Mouse (Mus musculus): Measurements from ENCODE around the gene Agap1.

Agap1 gene

DNA sequence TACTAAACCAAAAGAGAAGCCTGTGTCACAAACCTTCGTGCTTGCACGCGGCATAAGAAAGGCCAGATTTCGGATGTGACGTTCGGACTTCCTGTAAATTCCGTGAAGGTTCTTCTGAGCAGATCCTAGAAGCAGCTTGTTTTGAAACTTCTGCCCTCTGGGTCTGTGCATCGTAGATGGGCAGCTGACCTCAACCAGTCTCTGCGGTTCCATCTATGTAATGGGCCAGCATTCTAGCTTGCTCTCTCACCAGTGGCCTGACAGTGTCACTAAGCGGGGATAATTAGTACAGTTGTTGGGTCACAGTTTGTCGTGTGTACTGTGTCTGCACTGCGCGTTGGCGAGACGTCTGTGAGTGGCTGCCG, 485.0 kb downstream of the Agap1 start:
- DNase-seq = no peak

DNA sequence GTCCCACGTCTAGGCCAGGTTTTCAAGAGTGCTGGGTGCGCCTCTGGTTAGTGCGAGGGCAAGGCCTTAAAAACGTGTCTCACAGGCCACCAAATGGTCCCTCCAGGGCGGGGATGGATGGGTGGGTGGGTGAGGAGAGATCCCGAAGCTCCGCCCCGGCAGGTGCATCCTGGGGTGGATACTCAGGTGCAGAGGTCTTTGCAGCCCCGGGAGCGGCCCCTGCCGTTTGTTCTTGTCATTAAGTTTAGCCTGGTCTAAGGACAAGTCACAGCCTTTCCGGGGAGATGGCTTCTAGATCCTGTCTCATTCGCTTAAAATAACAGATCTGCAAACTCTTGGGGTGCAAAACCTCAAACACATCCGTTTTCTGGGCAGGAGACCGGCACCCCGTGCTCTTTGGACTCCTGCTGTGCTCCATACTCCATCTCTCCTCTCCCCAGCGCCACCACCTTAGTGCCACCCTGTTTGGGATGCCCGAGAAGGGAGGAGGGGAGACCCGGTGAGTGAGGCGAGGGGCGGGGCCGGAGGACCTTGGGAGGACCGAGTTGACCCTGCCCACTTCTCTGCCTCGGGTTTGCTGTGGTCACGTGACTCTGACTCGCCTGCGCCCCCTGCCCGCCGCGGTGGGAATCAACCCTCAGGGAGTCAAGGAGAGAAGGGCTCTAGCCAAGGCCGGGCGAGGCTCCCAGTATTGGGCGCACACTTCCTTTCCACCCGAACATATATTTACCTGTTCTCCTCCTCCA, 485.5 kb downstream of the Agap1 start:
- DNase-seq = peak; percentile 92

DNA sequence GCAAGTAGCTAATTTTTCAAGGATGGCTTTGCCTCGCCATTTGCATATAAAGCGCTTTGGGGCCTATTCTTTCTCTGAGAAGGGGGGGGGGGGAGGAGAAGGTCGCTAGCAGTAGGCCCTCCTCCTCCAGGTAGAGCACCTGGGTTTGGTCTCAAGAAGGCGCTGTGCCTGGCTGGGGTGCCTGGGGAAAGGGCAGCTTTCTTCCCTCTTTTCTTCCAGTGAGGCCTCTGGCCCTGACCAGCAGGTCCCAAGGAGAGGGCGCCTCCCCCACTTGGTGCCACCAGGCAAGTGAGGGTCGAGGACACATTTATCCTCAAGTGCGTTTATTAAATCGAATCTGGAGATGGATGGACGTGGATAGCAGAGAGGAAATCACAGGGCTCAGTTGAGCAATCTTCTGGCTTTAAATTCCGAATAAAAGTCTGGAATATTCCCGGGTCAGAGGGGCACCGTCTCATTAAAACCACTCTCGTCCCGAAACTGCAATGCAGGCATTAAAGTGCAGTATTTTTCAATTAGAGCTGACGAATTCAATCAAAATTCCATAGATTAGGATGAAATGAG, 486.4 kb downstream of the Agap1 start:
- DNase-seq = no peak

DNA sequence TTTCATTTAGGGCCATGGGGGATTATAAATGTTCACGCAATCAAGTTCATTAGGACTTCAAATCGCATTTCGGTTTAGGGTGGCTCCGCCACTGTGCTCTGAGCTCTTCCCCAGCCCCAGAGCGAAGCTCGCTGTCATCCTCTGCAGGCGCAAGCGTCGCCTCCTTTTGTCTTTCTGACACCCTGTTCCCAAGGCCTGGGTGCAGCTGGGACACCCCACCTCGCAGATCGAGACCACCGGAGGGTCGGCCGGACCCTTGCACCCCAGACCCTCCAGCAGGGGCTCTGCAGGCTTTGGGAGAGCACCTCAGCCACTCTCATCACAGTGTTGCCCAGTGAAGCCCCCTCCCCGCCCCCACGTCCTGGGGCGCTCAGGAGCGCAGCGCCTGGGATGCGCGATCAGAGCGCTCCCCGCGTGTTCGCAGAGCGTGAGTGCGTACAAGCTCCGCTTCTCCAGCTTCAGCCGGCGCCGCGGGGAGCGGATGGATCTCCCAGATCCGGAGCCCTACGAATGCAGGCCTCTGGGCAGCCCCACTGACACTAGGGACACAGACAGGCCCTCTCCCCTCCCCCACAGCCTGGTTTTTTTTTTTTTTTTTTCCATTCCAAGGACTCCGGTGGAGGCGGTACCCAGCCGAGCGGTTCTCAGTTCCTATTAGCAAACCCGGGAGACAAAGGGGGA, 487.2 kb downstream of the Agap1 start:
- DNase-seq = peak in 1 of 2 experiments; percentile 49

DNA sequence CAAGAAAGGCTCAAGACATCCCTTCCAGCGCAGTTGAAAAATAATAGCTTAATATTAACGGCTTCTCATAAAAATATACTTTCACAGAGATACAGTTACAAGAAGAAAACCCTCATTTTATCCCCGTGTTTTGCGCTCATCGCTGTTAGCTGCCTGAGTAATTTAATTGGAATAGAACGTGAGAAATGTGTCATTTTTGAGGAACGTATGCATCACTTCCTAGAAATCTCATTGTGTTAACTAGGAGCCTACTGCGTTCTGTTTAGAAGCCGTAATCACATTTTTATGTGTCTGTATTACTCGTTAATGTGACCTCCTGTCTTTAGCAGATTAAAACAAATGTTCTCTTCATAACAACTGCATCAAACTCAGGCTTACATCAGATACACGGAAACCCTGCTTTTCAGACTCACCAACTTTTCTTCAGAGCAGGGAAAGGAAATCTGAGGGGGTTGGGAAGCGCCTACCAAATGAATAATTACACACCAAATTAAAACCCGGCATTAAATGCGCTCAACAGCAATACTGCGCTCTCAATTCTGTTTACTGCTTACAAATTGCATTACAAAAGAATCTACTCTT, 487.9 kb downstream of the Agap1 start:
- no peak for DNase-seq

DNA sequence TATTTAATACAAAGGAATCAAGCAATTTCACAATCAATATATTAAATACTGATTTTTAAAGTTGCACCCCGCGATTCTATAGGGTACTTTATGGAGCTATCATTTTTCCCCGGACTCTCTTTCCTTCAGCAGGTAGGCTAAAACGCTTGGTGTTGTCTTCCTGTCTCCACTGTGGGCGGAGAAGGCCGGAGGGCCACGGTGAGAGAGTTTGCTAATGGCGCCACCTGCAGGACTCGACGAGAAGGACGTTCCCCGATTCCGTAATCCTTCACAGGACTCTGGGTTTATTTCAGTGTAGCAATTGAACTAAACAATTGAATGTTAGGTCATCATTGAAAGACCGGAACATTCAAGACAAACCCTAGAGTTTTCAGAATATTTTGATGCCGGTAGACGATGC, 488.6 kb downstream of the Agap1 start:
- peak; percentile 90 for DNase-seq

Measured in kidney, postnatal 4 days (tissue).